Mouse (Mus musculus): ENCODE results near the gene Ifitm3.

- TF ChIP-seq CTCF (IDR thresholded peaks at IDR 0.05; ENCODE audit: insufficient read depth, low read length) (no peak), POLR2A (IDR thresholded peaks at IDR 0.05; ENCODE audit: borderline replicate concordance, extremely low read depth, low read depth, low read length) (no peak)
These were observed 7.1 kb downstream of the Ifitm3 start for GRCm38 (mm10) chr7:141003248-141004010.

Measured in lung, adult 2 months (tissue).